Mouse (Mus musculus) embryonic stem cell, embryonic (primary cell): ENCODE measurements at regions not wholly inside any gene's neighbourhood (a gene's known extent, or its start where the extent isn't known, plus 50 kb on each side); places are given as distances from the start of the nearest gene placed in this dataset.

Experiments used
- CTCF ChIA-PET, 4 experiments: fragments of 300-600 bp in 2 of 4; fragments of 350-600 bp in 2 of 4; sonication (Branson Sonifier 250); formaldehyde crosslinking; loops; one replicate each; lab custom pipeline; 2022; ENCODE audit warnings: inconsistent platforms in 2 of 4; lab: Charles Lee
- POLR2A ChIA-PET, 4 experiments: fragments of 300-600 bp in 2 of 4; fragments of 350-600 bp in 2 of 4; sonication (Branson Sonifier 250); formaldehyde crosslinking; loops; one replicate each; lab custom pipeline; 2022; ENCODE audit warnings: antibody characterized with exemption in 4 of 4, inconsistent platforms in 1 of 4; lab: Charles Lee

- POLR2A ChIA-PET: interaction anchor here in 1 of 4 experiments (0.7 kb wide), 1 partner anchor 23 kb away, joined by 3 read pairs; no protein-coding TSS in a partner anchor
- CTCF ChIA-PET: interaction anchor here in 2 of 4 experiments (0.6 kb wide), 2 partner anchors 46 to 187 kb away, joined by 3 to 4 read pairs; no protein-coding TSS in a partner anchor
Observed at GRCm38 (mm10) chr6:118330496-118330895, 88.8 kb downstream of the Bms1 start.

GRCm38 (mm10) chr6:118327458-118327857 lies 91.8 kb downstream of the Bms1 start:
- CTCF ChIA-PET: no interaction called here

GRCm38 (mm10) chr6:118325681-118326080 lies 93.6 kb downstream of the Bms1 start:
- CTCF ChIA-PET: no interaction called here
- POLR2A ChIA-PET: no interaction called here

More at GRCm38 (mm10) chr6:118327458-118327857, 91.8 kb downstream of the Bms1 start:
- POLR2A ChIA-PET: no interaction called here

- CTCF ChIA-PET: interaction anchor here in 1 of 4 experiments (0.8 kb wide), 1 partner anchor 49 kb away, joined by 3 read pairs; no protein-coding TSS in a partner anchor
- POLR2A ChIA-PET: interaction anchor here in 1 of 4 experiments (0.7 kb wide), 1 partner anchor 154 kb away, joined by 3 read pairs; no protein-coding TSS in a partner anchor
Observed at GRCm38 (mm10) chr6:118324559-118324958, 94.7 kb downstream of the Bms1 start.

- POLR2A ChIA-PET: no interaction called here
- CTCF ChIA-PET: interaction anchor here in 3 of 4 experiments (0.6 to 1.1 kb wide), 3 partner anchors 50 to 65 kb away, joined by 3 read pairs; no protein-coding TSS in a partner anchor
Observed at GRCm38 (mm10) chr6:118323052-118323451, 96.2 kb downstream of the Bms1 start.

GRCm38 (mm10) chr6:118322631-118323030 lies 96.6 kb downstream of the Bms1 start:
- CTCF ChIA-PET: interaction anchor here in 1 of 4 experiments (0.6 kb wide), 1 partner anchor 65 kb away, joined by 3 read pairs; no protein-coding TSS in a partner anchor
- POLR2A ChIA-PET: no interaction called here

- POLR2A ChIA-PET: interaction anchor here in 1 of 4 experiments (0.6 kb wide), 1 partner anchor 304 kb away, joined by 4 read pairs; no protein-coding TSS in a partner anchor
- CTCF ChIA-PET: interaction anchor here in 1 of 4 experiments (0.6 kb wide), 1 partner anchor 16 kb away, joined by 7 read pairs; no protein-coding TSS in a partner anchor
Observed at GRCm38 (mm10) chr6:118322061-118322460, 97.2 kb downstream of the Bms1 start.

- CTCF ChIA-PET: no interaction called here
- POLR2A ChIA-PET: no interaction called here
Observed at GRCm38 (mm10) chr6:118320021-118320525, 99.2 kb downstream of the Bms1 start.

GRCm38 (mm10) chr6:118315881-118316280 lies 103.4 kb downstream of the Bms1 start:
- CTCF ChIA-PET: interaction anchor here in 1 of 4 experiments (1.4 kb wide), 1 partner anchor 13 kb away, joined by 4 read pairs; no protein-coding TSS in a partner anchor

GRCm38 (mm10) chr6:118314941-118315687 lies 104.2 kb downstream of the Bms1 start:
- ChIA-PET POLR2A (interaction anchor here (0.5 to 1.0 kb wide), 6 partner anchors 9 to 215 kb away, joined by 3 to 4 read pairs (median 3); no protein-coding TSS in a partner anchor), CTCF (interaction anchor here in 2 of 4 experiments (0.5 to 1.4 kb wide), 2 partner anchors 13 to 472 kb away, joined by 3 to 4 read pairs; no protein-coding TSS in a partner anchor)

More at GRCm38 (mm10) chr6:118315881-118316280, 103.4 kb downstream of the Bms1 start:
- POLR2A ChIA-PET: interaction anchor here (0.6 to 1.0 kb wide), 5 partner anchors 22 to 459 kb away, joined by 3 to 4 read pairs (median 3); no protein-coding TSS in a partner anchor

GRCm38 (mm10) chr6:118311081-118311480 lies 108.2 kb downstream of the Bms1 start:
- POLR2A ChIA-PET: no interaction called here

GRCm38 (mm10) chr6:118309923-118310322 lies 109.4 kb downstream of the Bms1 start:
- CTCF ChIA-PET: no interaction called here
- POLR2A ChIA-PET: no interaction called here

More at GRCm38 (mm10) chr6:118311081-118311480, 108.2 kb downstream of the Bms1 start:
- CTCF ChIA-PET: no interaction called here

GRCm38 (mm10) chr6:118308586-118308985 lies 110.7 kb downstream of the Bms1 start:
- ChIA-PET POLR2A (interaction anchor here in 1 of 4 experiments (1.7 kb wide), 1 partner anchor 9 kb away, joined by 4 read pairs; no protein-coding TSS in a partner anchor), CTCF (no interaction called here)

- ChIA-PET POLR2A (interaction anchor here in 2 of 4 experiments (0.6 to 1.7 kb wide), 2 partner anchors 10 to 1254 kb away, joined by 3 to 4 read pairs; no protein-coding TSS in a partner anchor), CTCF (no interaction called here)
Observed at GRCm38 (mm10) chr6:118307481-118307880, 110.0 kb upstream of the Ret start.

- ChIA-PET CTCF (no interaction called here), POLR2A (interaction anchor here in 2 of 4 experiments (0.6 to 0.7 kb wide), 2 partner anchors 870 to 934 kb away, joined by 3 read pairs; partner anchors contain the start of gene Dcp1b (in 1 of the 2))
Observed at GRCm38 (mm10) chr6:118305209-118305608, 107.7 kb upstream of the Ret start.

GRCm38 (mm10) chr6:118302783-118303350 lies 105.3 kb upstream of the Ret start:
- POLR2A ChIA-PET: interaction anchor here in 1 of 4 experiments (1.3 kb wide), 1 partner anchor 12 kb away, joined by 3 read pairs; no protein-coding TSS in a partner anchor
- CTCF ChIA-PET: interaction anchor here in 1 of 4 experiments (1.2 kb wide), 1 partner anchor 13 kb away, joined by 4 read pairs; no protein-coding TSS in a partner anchor

- CTCF ChIA-PET: interaction anchor here in 1 of 4 experiments (1.2 kb wide), 1 partner anchor 14 kb away, joined by 4 read pairs; no protein-coding TSS in a partner anchor
- POLR2A ChIA-PET: no interaction called here
Observed at GRCm38 (mm10) chr6:118301880-118302782, 104.6 kb upstream of the Ret start.
